Mouse (Mus musculus) T-helper 2 cell (primary cell): ENCODE data around the gene Fhl2.

Experiments used
- in situ Hi-C: fragments of 300-600 bp; cut with MboI, MseI; formaldehyde crosslinking; loops from one replicate; pipeline ENCODE4 v1.15.1; 2025; ENCODE audit warnings: high pct_unique_total_duplicates

Fhl2 gene

DNA sequence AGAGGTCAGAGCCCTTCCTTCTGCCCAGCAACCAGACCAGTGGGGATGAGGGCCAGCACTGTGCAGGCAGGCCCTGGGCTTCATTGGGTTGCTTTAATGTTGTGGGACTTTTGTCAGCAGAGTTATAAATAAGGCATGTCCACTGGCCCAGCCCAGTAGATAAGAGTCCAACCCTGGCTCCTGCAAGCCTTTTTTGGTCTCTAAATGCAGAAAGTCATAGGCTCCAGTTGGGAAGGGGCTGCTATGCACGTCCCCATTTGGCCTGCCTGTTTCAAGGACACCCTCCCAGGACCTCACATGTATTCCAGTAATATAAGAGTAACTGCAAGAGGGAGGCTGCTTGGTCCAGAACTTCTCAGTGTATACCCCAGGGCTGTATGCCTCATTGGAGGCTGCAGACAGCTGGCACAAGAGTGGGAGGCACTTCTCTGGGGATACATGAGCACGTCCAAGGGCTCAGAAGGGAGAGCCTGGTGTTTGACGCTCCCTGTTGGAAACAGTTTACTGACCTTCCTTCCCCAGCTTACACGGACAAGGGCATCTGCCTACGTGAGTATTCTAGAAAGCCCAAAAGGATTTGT is at the start of gene Fhl2:
Gene Fhl2, minus strand, starts transcription at position 324 of the 581 bp plus-strand sequence.
- in situ Hi-C loops = no loop called here

DNA sequence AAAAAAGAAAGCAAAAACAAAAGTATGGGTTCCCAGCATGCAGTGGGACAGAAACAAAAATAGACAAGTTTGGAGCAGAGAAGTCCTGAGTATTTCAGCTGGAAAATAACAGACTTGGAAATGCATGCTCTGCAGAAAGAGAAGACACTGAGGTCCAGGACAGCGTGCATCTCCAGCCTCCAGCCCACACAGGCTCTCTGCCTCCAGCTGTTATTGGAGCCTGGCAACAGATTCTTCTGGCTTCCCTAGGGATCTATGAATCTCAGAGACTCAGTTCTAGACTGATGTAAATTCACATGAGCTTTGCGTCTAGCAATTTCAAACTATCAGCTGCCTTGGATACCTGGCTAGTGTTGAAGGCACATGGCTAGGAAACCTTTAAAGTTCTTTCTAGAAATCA is 48.2 kb upstream of the Fhl2 start:
- in situ Hi-C loops = no loop called here

DNA sequence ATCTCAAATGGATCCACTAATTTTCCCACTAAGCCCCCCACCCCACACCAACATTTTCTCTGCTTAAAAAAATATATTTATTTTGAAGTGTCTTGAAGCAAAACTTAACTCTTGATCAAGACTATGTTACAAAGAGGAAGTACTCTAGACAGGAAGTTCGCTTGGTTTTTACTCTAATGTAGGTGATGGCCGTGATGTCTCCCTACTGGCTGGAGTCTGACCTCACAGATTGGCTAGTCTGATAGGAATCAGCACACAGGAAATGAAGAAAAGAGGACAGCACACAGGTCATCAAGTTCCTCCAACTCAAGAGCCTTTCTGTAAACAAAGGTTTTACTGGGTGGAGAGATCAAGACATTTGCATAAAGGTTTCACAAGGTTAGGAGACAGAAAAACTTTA is 44.4 kb upstream of the Fhl2 start:
- in situ Hi-C loops = no loop called here

DNA sequence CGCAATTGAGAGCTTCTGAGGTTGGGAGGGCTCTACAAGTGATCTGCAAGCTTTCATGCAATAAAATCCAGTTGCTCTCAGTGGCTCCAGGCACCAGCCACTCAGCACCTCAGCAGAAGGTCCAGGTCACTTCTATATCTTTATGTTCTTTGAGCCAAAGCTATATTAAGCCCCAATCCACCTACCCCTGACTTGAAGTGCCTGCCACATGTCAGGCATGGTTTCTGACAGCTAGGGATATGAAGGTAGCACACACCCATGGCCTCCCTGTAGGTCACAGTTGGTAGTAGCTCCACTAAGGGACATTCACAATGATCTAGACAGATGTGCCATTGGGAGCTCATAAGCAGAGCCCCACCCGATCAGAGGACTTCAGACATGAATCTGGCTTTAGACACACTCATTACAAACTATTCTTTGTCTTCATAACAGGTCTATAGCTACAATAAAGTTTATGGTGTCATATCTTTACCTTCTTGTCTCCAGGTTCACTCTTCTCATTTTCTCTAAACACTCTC is 43.1 kb upstream of the Fhl2 start:
- in situ Hi-C loops = no loop called here

DNA sequence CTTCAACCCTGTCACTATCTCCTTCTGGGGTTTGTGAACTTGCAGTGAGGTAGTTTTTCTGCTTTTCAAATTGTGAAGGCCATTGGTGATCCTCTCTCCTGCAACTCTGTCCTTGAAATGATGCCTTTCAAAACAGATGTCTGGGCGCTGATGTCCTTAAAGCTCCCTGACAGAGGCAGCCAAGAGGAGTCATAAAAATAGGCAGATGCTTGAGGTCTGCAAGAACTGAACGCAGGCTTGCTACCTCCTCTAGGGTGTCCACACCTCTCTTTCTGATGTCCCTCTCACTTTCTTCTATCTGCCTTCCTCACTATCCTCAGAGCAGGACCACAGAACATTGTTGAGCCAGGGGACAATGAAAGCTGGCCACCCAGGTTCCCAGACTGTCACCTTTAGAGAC is 41.7 kb upstream of the Fhl2 start:
- in situ Hi-C loops = no loop called here

DNA sequence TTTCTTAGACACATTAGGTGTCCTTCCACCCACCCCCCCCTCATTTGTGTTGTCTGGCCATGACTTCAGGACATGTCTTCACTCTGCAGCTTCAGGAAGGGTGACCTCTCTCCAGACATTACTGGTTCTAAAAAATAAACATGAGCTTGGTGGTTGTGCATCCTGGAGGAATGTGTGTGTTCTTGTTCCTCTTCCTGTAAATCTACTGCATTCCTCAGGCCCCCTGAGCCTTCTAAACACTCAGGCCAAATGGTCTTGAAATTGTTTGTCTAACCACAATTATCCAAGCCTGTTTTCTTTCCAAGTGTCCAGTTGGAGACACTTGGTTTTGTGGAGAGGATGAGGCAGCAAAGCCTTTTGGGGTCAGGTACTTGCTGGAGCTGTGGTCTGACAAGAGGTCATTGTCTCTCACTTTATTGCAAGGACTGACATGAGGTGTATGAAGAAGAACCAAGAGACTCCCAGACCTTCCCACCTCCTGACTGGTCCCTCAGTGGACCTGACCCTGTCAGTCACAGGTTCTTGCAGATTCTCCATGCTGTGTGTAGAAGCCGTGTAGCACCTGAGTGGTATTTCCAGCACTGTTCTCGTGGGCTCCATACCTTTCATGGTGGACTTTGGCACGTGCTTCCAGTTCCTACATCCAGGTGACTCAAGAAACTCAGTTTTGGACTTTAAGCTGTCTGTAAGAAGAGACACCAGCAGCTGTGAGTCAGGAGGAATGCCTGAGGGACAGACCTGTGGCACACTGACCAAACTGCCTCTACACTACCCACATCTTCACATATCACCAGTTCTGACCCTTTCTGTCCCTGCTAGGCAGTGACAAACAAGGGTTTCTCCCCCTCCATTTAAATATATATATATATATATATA is 40.8 kb upstream of the Fhl2 start:
- in situ Hi-C loops = no loop called here

DNA sequence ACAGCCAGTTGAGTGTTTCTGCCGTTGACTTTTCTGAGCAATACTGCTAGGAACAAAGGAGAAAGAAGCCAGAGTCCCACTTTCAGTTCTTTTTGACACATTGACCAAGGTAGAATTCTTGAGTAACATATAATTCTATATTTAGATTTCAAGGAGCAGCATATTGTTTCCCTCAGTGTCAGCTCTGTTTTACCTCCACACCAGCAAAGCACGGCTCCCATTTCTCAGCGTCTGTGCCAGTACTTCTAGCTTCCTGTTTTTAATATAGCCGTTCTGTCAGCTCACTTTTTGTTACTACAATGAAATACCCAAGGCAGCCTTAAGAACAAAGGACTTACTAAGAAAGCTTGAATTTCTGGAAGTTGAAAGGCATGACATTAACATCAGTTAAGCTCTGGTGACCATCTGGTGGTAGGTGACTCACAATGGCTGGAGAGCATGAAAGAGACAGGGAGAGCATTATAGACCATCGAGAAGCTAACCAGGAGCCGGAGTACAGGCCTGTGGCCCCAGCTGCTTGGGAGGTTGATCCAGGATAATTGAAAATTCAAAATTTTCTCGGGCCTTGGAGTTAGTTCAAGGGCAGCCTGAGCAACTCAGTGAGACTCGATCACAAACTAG is 28.9 kb upstream of the Fhl2 start:
- in situ Hi-C loops = no loop called here

DNA sequence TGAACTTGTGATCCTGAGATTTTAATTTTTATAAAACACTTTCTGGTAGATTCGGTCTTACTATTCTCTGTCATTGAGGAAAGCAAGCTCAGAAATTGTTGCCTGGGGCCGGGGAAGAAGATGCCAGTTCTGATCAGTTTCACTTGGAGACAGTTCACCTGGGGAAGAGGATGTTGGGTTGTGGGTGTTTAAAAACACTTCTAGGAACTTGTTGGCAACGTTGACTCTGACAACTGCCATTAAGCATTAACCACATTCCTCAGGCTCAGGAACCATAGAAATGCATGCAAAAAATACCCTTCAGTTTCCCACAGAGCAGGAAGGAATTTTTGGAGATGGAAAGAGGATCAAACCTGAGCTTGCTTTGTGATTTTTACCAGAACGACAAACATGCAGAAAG is 28.2 kb upstream of the Fhl2 start:
- in situ Hi-C loops = no loop called here

DNA sequence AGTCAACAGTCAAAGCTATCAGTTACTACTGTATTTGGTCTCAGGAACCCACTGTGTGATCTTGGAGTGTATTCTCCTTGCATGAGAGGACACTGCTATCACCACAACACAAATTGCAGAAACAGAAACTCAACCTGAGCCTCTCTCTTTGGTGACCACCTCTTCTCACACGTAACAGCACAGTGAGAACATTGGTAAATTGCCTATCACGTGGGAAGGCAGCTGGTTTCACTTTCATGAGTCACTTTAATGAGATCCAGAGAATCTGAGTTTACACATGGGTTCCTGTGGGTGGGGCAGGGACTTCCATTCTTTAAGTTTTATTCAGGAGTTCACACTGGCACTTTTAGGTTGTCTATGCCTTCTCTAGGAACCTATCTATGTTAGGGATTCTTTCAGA is 27.4 kb upstream of the Fhl2 start:
- in situ Hi-C loops = no loop called here

DNA sequence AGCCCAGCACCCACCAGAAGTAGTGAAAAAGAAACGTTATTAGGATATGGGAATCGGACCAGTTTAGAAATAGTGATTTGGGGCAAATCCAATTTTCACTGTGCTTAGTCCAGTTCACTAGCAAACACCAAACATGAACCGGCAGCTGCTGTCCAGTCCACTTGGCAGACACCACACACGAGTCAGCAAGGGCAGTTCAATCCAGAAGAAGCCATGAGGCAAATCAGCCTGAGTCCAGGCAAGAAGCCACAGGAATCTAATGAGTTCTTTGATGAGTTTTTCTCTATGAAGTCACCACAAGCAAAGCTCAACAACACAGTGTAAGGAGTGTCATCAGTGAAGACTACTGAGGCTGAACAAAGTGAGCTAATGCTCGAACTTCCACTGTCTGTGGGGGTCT is 26.3 kb upstream of the Fhl2 start:
- in situ Hi-C loops = no loop called here

DNA sequence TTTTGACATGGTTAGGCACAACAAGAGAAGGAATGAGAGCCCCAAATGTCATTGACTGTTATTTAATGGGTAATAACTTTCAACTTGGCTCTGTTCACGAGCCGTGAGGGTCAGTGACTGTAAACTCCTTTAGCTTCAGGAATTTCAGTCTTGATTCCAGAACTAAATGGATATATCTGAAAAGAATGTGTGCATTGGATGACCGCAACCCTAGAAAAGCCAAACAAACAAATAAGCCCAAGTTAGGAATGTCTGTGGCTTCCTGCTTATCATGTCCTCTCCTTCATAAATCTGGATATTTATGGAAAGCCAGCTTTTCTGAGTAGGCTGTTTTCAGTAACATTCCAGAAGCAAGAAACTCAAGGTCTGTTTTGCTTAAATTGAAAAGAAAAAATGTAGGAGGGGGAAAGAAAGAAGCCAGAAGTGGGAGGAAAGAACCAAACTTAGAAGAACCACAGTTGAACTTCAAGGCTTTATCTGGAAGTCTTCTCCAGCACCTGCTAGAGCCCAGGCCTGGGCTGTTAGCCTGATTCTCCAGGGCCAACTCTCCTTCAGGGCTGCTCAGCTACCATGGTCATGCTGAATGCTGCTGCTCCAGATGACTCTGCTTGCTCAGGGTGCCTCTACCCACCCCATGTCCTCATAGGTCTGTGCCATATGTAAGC is 21.4 kb upstream of the Fhl2 start:
- in situ Hi-C loops = no loop called here

DNA sequence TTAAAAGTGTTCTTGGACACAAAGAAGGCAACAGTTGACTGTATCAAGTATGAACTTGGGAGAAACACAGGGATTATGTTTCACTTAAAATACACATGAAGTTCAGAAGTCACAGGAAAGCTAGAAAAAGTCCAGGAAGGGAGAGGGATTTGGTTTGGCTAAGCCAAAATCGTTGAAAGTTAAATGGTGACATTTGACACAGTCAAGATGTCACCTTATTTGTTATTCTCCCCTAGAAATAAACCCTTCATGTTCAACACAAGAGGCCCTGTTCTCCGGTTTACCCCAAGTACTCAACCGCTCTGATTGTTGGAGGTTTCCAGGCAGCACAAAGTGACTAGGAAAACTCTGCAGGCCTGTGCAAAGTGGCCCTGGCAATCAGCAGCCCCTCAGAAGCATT is 18.8 kb upstream of the Fhl2 start:
- in situ Hi-C loops = no loop called here

DNA sequence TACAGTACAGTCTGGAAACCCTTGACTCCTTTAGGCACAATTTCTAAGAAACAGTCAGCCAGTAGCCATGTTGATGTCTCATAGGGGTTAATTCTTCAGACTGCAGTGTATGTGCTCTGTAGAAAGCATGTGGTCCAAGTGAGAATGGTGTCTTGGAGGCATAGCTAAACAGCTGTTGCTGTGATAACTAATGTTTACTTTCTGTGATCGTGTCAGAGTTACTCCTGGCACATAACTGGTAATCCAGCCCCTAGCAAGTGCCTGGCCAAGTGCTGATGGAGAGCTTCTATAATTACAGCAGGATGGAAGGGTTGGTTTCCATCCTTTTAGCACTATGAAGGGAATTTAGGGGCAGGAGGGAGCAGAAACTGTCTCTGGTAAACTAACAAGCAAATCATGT is 14.5 kb upstream of the Fhl2 start:
- in situ Hi-C loops = no loop called here

DNA sequence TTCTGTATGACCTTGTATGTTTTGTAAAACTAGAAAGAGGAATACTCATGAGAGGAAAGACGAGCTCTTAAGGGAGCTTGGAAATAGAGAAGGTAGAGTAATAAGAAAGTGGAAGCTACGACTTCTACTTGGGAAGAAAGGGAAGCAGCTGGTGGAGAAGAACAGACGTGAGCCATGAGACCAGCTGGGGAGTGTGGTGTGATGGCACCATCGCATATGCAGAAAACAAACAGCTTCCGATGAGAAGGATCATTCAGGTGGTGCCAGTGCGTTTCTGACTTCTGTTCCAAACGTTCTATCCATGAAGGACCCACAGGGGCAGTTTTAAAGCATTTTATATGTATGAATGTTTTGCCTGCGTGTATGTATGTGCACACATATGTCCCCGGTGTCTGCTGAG is 13.5 kb upstream of the Fhl2 start:
- in situ Hi-C loops = no loop called here

DNA sequence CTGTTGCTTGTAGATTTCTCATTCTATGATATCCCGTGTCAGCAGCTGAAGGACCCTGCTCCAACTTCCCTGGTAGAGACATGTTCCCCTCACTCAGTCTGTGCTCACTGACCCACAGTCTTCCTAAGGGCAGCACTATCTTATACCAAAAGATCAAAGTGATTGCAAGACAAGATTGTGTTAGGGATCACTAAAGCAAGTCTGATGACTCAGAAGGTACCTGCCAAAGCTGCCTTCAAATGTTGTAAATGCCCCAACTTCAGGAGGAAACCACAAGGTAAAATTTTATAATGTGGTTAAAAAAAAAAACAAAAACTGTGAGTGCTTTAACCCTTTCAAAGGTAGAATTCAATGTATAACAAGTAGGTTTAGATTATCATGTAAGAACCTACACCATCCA is 10.4 kb upstream of the Fhl2 start:
- in situ Hi-C loops = no loop called here

DNA sequence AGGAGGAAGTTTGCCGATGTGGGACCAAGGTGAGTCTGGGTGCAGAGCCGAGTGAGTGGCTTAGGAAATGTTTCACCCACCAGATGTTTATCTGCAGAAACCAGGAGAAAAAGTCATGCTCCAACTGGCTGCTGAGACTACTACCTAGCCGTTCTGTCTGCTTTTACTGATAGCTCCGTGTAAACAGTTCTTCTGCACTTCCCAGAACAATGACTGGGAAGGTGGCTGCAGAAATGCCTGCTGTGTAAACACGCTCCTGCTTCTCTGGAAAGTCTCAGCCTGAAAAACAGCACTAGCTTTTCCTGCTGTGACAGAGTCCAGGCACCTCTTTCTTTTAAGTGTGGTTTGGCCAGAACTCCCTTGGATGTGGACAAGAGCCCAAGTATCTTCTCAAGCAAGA is 6.5 kb upstream of the Fhl2 start:
- in situ Hi-C loops = loop anchor here (5.0 kb wide), 1 partner anchor 49 kb away; no protein-coding TSS in a partner anchor

DNA sequence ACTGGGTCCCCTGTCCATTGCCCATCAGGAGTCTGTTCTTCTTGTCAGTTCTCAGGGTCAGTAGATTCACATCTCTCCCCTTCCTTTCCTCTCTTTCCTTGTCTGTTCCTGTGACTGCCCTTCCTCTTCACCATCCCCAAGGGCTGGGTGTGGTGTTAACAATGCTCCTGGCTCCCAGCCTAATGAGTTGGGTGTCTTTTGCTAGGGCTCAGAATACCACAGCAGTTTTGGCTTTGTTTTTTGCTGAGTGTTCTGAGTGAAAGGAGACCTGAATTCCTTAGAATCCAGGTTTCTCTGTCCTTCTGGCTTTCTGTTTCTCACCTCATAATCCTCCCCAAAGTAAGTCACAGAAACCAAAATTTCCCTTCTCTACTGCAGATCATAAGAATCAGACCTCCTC is 5.4 kb upstream of the Fhl2 start:
- in situ Hi-C loops = loop anchor here (5.0 kb wide), 1 partner anchor 50 kb away; no protein-coding TSS in a partner anchor

DNA sequence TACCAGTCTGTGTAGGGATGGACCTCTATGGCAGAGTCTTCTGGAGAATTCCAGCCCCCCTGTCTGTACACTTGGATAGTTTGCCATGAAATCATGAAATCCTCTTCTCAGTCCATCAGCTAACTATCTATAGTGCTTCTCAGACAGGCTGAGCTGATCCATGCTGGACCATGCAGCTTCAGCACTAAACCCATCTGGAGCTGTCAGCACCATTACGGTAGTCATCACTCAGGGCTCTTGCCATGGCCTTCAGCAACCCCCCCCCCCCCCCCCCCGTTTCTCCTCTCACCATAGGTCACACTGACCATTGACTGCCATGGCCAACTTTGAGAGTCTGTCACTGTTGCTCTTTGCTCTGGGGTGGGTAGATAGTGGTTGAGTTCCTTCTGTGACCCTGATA is 5.0 kb upstream of the Fhl2 start:
- in situ Hi-C loops = loop anchor here (5.0 kb wide), 1 partner anchor 51 kb away; no protein-coding TSS in a partner anchor

DNA sequence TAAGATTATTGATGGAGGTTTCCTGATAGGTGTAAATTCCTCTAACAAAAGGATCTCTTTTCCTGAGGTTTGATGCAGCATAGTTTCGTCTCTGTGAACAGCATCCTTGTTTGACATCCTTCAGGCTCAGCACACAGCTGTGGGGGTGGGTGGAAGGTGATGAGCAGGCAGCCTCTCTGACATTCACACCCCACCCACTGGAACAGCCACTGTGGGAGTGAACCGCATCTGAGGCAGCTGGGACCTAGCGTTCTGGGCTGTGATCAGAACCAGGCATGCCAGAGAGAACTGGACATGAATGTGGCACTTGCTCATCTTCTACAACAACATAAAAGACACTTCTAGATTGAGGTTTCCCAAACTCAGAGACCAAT is 3.1 kb upstream of the Fhl2 start:
- in situ Hi-C loops = loop anchor here (5.0 kb wide), 1 partner anchor 52 kb away; no protein-coding TSS in a partner anchor

DNA sequence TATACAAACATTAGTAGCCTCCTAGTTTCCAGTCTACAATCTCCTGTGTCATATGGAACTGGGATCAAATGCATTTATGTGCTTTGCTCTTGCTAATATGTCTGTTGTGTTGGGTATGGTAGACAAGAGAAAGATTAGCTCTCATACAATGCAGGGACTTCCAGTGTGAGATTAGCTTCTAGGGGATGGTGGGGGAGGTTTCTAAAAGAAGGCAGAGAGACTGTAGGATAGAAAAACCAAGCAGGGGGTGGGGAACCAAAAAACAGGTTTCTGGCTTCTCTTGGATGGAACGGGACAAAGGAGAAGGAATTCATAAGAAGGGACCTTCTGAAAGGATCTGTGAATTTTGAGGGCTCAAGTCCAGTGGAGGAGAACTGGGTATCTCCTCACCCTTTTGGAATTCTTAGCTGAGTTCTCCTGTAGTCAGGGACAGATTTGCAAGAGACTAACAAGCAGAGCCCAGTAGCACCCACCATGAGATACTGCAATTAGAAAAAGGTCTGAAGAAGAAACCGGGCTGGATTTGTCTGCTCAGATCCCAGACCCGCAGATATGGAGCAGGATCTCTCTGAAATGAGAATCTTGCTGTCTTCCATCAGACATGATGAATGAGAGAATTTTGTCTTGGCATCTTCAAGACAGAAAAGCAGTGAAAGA is 2.6 kb upstream of the Fhl2 start:
- in situ Hi-C loops = no loop called here

DNA sequence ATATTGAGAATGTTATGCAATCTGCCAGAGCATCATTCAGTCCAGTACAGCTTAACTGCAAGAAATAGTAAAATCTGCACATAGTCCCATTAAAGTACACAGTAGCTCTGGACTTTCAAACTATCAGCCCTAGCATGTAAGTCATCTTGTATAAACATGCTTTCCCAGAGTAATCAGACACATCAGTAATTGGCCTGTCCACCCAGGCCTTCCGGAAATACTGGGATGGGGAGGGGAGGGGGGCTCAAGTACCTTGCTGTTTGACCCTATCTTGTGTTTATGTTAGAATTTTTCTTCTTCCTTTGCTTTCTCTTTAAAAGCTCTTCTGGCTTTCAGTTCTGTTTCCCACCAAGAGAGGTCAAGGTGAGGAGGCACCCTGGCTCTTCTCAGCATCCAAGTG is 725 bp downstream of the Fhl2 start:
- in situ Hi-C loops = no loop called here

DNA sequence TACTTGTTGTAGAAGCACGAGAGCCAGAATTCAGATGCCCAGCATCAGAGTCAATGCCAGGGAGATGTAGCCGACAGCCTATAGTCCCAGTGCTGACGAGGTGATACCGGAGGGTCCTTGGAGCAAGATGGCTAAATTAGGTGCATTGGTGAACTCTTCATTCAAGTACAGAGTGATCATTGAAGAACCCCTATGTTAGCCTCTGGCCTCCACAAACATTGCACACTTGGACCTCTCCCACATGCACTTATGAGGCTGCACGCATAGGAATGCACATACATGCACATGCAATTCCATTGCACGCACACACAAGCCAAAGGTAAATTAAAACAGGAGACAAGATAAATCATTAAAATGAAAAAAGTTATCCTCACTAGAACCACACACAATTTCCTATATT is 3.4 kb downstream of the Fhl2 start:
- in situ Hi-C loops = no loop called here
